ENCODE assay signal across 9 mouse cellular contexts in genomic region chr7:4178438-4178837, GRCm38 (mm10). TPM values are rescaled to one million over a fixed set of nuclear protein-coding genes. Genes with fewer than 3 reads are reported as not detected.
DNase-seq lines count a peak whose midpoint lies in the region; ATAC-seq and TF ChIP-seq lines count a peak whose summit lies in the region.
"Had no signal": no experiment of that assay in that cellular context is flagged by ENCODE, and none has a peak within 500 bp of the region (broad histone marks: within the 10 kb centered on the region; RNA-seq: fewer than 3 reads in every experiment).

No protein-coding gene starts in this region.

- DNase-seq in intestine, embryonic 14.5 days (ENCODE audit: low spot score) = peak; percentile 83
- peak; percentile 86 for DNase-seq in MEL (ENCODE audit: low read depth, low spot score)
- DNase-seq in embryo, embryonic 9.5 days (ENCODE audit: extremely low spot score) = peak; percentile 23
- DNase-seq in lung, postnatal 36 days = peak; percentile 52
- DNase-seq in midbrain, embryonic 11.5 days (ENCODE audit: low spot score, missing footprints) = no peak
- DNase-seq in spleen, postnatal 4 days (ENCODE audit: low spot score in 2 of 2) = no peak
- no peak for DNase-seq in thymus, postnatal 14 days

- H3K79me2 ChIP-seq in MEL (ENCODE audit: control insufficient read depth, insufficient read depth, low read length, poor library complexity) = no peaks in the 10 kb centered on the region

- no peak overlapping the region for H3K9ac ChIP-seq in intestine, embryonic 14.5 days (ENCODE audit: low read length)
- H3K9ac ChIP-seq in intestine, embryonic 16.5 days (ENCODE audit: low read depth, low read length) = no peak overlapping the region
- H3K9ac ChIP-seq in MEL (ENCODE audit: control insufficient read depth, low read depth, low read length, poor library complexity, severe bottlenecking) = no peak overlapping the region
- no peak overlapping the region for H3K9ac ChIP-seq in midbrain, embryonic 11.5 days (ENCODE audit: low read length)

- H3K4me2 ChIP-seq in intestine, embryonic 14.5 days (ENCODE audit: low read length) = no peak overlapping the region
- no peak overlapping the region for H3K4me2 ChIP-seq in intestine, embryonic 16.5 days (ENCODE audit: low read depth, low read length)
- H3K4me2 ChIP-seq in midbrain, embryonic 11.5 days = no peak overlapping the region

- no peak for TF ChIP-seq POLR2A in MEL (IDR thresholded peaks at IDR 0.05; ENCODE audit: control insufficient read depth in 1 of 2, insufficient read depth in 1 of 2, low read depth in 1 of 2, low read length in 2 of 2, poor library complexity in 1 of 2)

- no peak for TF ChIP-seq CTCF in MEL (IDR thresholded peaks at IDR 0.05 in 2 of 3, conservative IDR thresholded peaks at IDR 0.05 in 1 of 3; ENCODE audit: control insufficient read depth in 1 of 3, insufficient read depth in 1 of 3, low read depth in 2 of 3, low read length in 3 of 3, poor library complexity in 1 of 3, severe bottlenecking in 1 of 3)

- no peak overlapping the region for H3K27ac ChIP-seq in intestine, embryonic 14.5 days (ENCODE audit: low read depth)
- no peak overlapping the region for H3K27ac ChIP-seq in intestine, embryonic 16.5 days (ENCODE audit: low read length)
- no peak overlapping the region for H3K27ac ChIP-seq in MEL (ENCODE audit: control insufficient read depth, low read depth, low read length)
- no peak overlapping the region for H3K27ac ChIP-seq in midbrain, embryonic 11.5 days (ENCODE audit: low read depth, low read length)

- WGBS in intestine, embryonic 14.5 days = 44% methylated on average over 3 of the region's 3 CpGs
- WGBS in intestine, embryonic 16.5 days = 45% methylated on average over 3 of the region's 3 CpGs
- 40% methylated on average over 3 of the region's 3 CpGs for WGBS in midbrain, embryonic 11.5 days

- TF ChIP-seq RAD21 in MEL (IDR thresholded peaks at IDR 0.05; ENCODE audit: low read depth, low read length) = no peak

- no peak for TF ChIP-seq EP300 in MEL (IDR thresholded peaks at IDR 0.05; ENCODE audit: low read depth in 1 of 2, low read length in 2 of 2)

- no peaks in the 10 kb centered on the region for H3K9me3 ChIP-seq in intestine, embryonic 14.5 days (ENCODE audit: control insufficient read depth, low read length)
- no peaks in the 10 kb centered on the region for H3K9me3 ChIP-seq in intestine, embryonic 16.5 days (ENCODE audit: control insufficient read depth, low read length)
- no peaks in the 10 kb centered on the region for H3K9me3 ChIP-seq in MEL (replicated peaks; ENCODE audit: insufficient read depth, low read length)
- H3K9me3 ChIP-seq in midbrain, embryonic 11.5 days (ENCODE audit: control insufficient read depth, low read length) = no peaks in the 10 kb centered on the region

- no peaks in the 10 kb centered on the region for H3K4me1 ChIP-seq in intestine, embryonic 14.5 days (replicated peaks; ENCODE audit: control insufficient read depth, insufficient read depth, low read length)
- H3K4me1 ChIP-seq in intestine, embryonic 16.5 days (ENCODE audit: control insufficient read depth, insufficient read depth, low read length) = no peaks in the 10 kb centered on the region
- no peaks in the 10 kb centered on the region for H3K4me1 ChIP-seq in MEL (ENCODE audit: control insufficient read depth in 1 of 2, insufficient read depth in 2 of 2, low read length in 2 of 2)
- no peaks in the 10 kb centered on the region for H3K4me1 ChIP-seq in midbrain, embryonic 11.5 days (ENCODE audit: control insufficient read depth, insufficient read depth, low read length)

- no peaks in the 10 kb centered on the region for H3K36me3 ChIP-seq in intestine, embryonic 14.5 days (ENCODE audit: control insufficient read depth, insufficient read depth, low read length)
- no peaks in the 10 kb centered on the region for H3K36me3 ChIP-seq in intestine, embryonic 16.5 days (ENCODE audit: control insufficient read depth, insufficient read depth, low read length)
- H3K36me3 ChIP-seq in MEL (ENCODE audit: control insufficient read depth in 1 of 2, insufficient read depth in 2 of 2, low read length in 2 of 2) = no peaks in the 10 kb centered on the region
- no peaks in the 10 kb centered on the region for H3K36me3 ChIP-seq in midbrain, embryonic 11.5 days (ENCODE audit: control insufficient read depth, insufficient read depth, low read length)

- ATAC-seq in intestine, embryonic 14.5 days (replicated peaks; ENCODE audit: low FRiP score, low TSS enrichment, low read depth) = no peak
- ATAC-seq in intestine, embryonic 16.5 days = no peak
- ATAC-seq in midbrain, embryonic 11.5 days (ENCODE audit: low FRiP score) = no peak

- no peaks in the 10 kb centered on the region for H3K27me3 ChIP-seq in intestine, embryonic 14.5 days (replicated peaks; ENCODE audit: control insufficient read depth, insufficient read depth, low read length)
- H3K27me3 ChIP-seq in intestine, embryonic 16.5 days (replicated peaks; ENCODE audit: control insufficient read depth, insufficient read depth, low read length) = no peaks in the 10 kb centered on the region
- H3K27me3 ChIP-seq in MEL (ENCODE audit: control insufficient read depth in 1 of 2, insufficient read depth in 2 of 2, low read length in 2 of 2) = peaks cover 0 to 2% of the 10 kb centered on the region in 2 experiments; a peak in 2 of 4 replicates
- H3K27me3 ChIP-seq in midbrain, embryonic 11.5 days (ENCODE audit: control insufficient read depth, insufficient read depth, low read length) = no peaks in the 10 kb centered on the region

- H3K4me3 ChIP-seq in intestine, embryonic 14.5 days (ENCODE audit: low read depth, low read length) = no peak overlapping the region
- no peak overlapping the region for H3K4me3 ChIP-seq in intestine, embryonic 16.5 days (ENCODE audit: low read length)
- no peak overlapping the region for H3K4me3 ChIP-seq in MEL (ENCODE audit: control insufficient read depth in 1 of 2, insufficient read depth in 1 of 2, low read depth in 2 of 2, low read length in 2 of 2)
- H3K4me3 ChIP-seq in midbrain, embryonic 11.5 days (ENCODE audit: low read depth, low read length) = no peak overlapping the region

TF ChIP-seq in MEL, 35 proteins besides CTCF, POLR2A, EP300 and RAD21 (continues in another document):
- TF ChIP-seq MYC (IDR thresholded peaks at IDR 0.05; ENCODE audit: low read depth, low read length) (no peak), CHD1 (IDR thresholded peaks at IDR 0.05; ENCODE audit: low read depth, low read length) (no peak), CHD2 (IDR thresholded peaks at IDR 0.05; ENCODE audit: low read length) (no peak), MAFK (IDR thresholded peaks at IDR 0.05; ENCODE audit: borderline replicate concordance, low read depth, low read length) (no peak), JUND (IDR thresholded peaks at IDR 0.05; ENCODE audit: low read depth, low read length) (no peak), MXI1 (IDR thresholded peaks at IDR 0.05; ENCODE audit: low read depth, low read length) (peak; percentile 69), SIN3A (IDR thresholded peaks at IDR 0.05; ENCODE audit: low read length) (peak; percentile 95), SMC3 (IDR thresholded peaks at IDR 0.05; ENCODE audit: low read depth, low read length) (no peak), ZKSCAN1 (IDR thresholded peaks at IDR 0.05; ENCODE audit: low read depth, low read length) (no peak), ETS1 (IDR thresholded peaks at IDR 0.05; ENCODE audit: low read depth, low read length) (no peak), KAT2A (conservative IDR thresholded peaks at IDR 0.05; ENCODE audit: low read depth, low read length) (no peak), NRF1 (IDR thresholded peaks at IDR 0.05; ENCODE audit: insufficient read depth, low read depth, low read length, poor library complexity, severe bottlenecking) (no peak)

RNA-seq across cellular contexts. Expression of gene Cdc42ep5, which starts 13.8 kb away (rescaled TPM):
- polyA plus RNA-seq in intestine, embryonic 14.5 days (2014; fragmentation: Nextera tagmentation; extraction: Ambion mirVana) = 58.5 and 62.4 TPM in 2 replicates
- polyA plus RNA-seq in intestine, embryonic 16.5 days (2015; fragmentation: Nextera tagmentation; extraction: Ambion mirVana) = 83.5 and 84.5 TPM in 2 replicates
- not detected in 2 replicates for total RNA-seq in MEL (2012; rRNA removed)
- polyA plus RNA-seq in MEL (2012; ENCODE audit: insufficient read depth in 1 of 2, insufficient read length in 2 of 2, low read depth in 1 of 2, low replicate concordance in 2 of 2, missing spikeins in 1 of 2) = under 1 TPM in 1 of 2 experiments, not detected in 1; 0.24 TPM
- 15.6 and 17.4 TPM in 2 replicates for polyA plus RNA-seq in midbrain, embryonic 11.5 days (2014; fragmentation: Nextera tagmentation; extraction: Ambion mirVana)

RNA-seq across cellular contexts. Expression of gene Leng9, which starts 28.3 kb away (rescaled TPM):
- polyA plus RNA-seq in intestine, embryonic 14.5 days (2014; fragmentation: Nextera tagmentation; extraction: Ambion mirVana) = 2.4 and 2.7 TPM in 2 replicates
- polyA plus RNA-seq in intestine, embryonic 16.5 days (2015; fragmentation: Nextera tagmentation; extraction: Ambion mirVana) = 6.8 and 7.1 TPM in 2 replicates
- 1.0 and 1.5 TPM in 2 replicates for total RNA-seq in MEL (2012; rRNA removed)
- 1 to 10 TPM in 1 of 2 experiments, not detected in 1; 1.7 TPM for polyA plus RNA-seq in MEL (2012; ENCODE audit: insufficient read depth in 1 of 2, insufficient read length in 2 of 2, low read depth in 1 of 2, low replicate concordance in 2 of 2, missing spikeins in 1 of 2)
- polyA plus RNA-seq in midbrain, embryonic 11.5 days (2014; fragmentation: Nextera tagmentation; extraction: Ambion mirVana) = 1.5 and 2.0 TPM in 2 replicates

RNA-seq across cellular contexts. Expression of gene Leng8, which starts 41.6 kb away (rescaled TPM):
- polyA plus RNA-seq in intestine, embryonic 14.5 days (2014; fragmentation: Nextera tagmentation; extraction: Ambion mirVana) = 48.2 and 51.4 TPM in 2 replicates
- 35.5 and 40.3 TPM in 2 replicates for polyA plus RNA-seq in intestine, embryonic 16.5 days (2015; fragmentation: Nextera tagmentation; extraction: Ambion mirVana)
- 28.2 and 29.6 TPM in 2 replicates for total RNA-seq in MEL (2012; rRNA removed)
- polyA plus RNA-seq in MEL (2012; ENCODE audit: insufficient read depth in 1 of 2, insufficient read length in 2 of 2, low read depth in 1 of 2, low replicate concordance in 2 of 2, missing spikeins in 1 of 2) = 10 to 100 TPM in 1 of 2 experiments, not detected in 1; 89.9 TPM
- 44.4 and 45.6 TPM in 2 replicates for polyA plus RNA-seq in midbrain, embryonic 11.5 days (2014; fragmentation: Nextera tagmentation; extraction: Ambion mirVana)

RNA-seq across cellular contexts. Expression of gene Lilra5, which starts 59.1 kb away (rescaled TPM):
- polyA plus RNA-seq in intestine, embryonic 14.5 days (2014; fragmentation: Nextera tagmentation; extraction: Ambion mirVana) = 0.11 and 0.16 TPM in 2 replicates
- 0.22 and 0.38 TPM in 2 replicates for polyA plus RNA-seq in intestine, embryonic 16.5 days (2015; fragmentation: Nextera tagmentation; extraction: Ambion mirVana)
- not detected in 2 replicates for total RNA-seq in MEL (2012; rRNA removed)
- not detected for polyA plus RNA-seq in MEL (2012; ENCODE audit: insufficient read depth in 1 of 2, insufficient read length in 2 of 2, low read depth in 1 of 2, low replicate concordance in 2 of 2, missing spikeins in 1 of 2)
- polyA plus RNA-seq in midbrain, embryonic 11.5 days (2014; fragmentation: Nextera tagmentation; extraction: Ambion mirVana) = not detected in 2 replicates
- total RNA-seq: gastrocnemius, postnatal 36 days had no signal

RNA-seq across cellular contexts. Expression of gene Ttyh1, which starts 59.2 kb away (rescaled TPM):
- 5.2 and 7.1 TPM in 2 replicates for polyA plus RNA-seq in intestine, embryonic 14.5 days (2014; fragmentation: Nextera tagmentation; extraction: Ambion mirVana)
- 5.2 and 6.5 TPM in 2 replicates for polyA plus RNA-seq in intestine, embryonic 16.5 days (2015; fragmentation: Nextera tagmentation; extraction: Ambion mirVana)
- total RNA-seq in MEL (2012; rRNA removed) = 0.15 and 0.20 TPM in 2 replicates
- polyA plus RNA-seq in MEL (2012; ENCODE audit: insufficient read depth in 1 of 2, insufficient read length in 2 of 2, low read depth in 1 of 2, low replicate concordance in 2 of 2, missing spikeins in 1 of 2) = under 1 TPM in 1 of 2 experiments, not detected in 1; 0.26 TPM
- polyA plus RNA-seq in midbrain, embryonic 11.5 days (2014; fragmentation: Nextera tagmentation; extraction: Ambion mirVana) = 33.8 and 43.6 TPM in 2 replicates

Comparison
In these comparisons a context has a peak if more than half of its experiments do, and no peak if none do; other contexts are left out.
1. DNase-seq: peak in intestine, embryonic 14.5 days (single experiment), MEL (single experiment), embryo, embryonic 9.5 days (single experiment) and lung, postnatal 36 days (single experiment); none in midbrain, embryonic 11.5 days (single experiment), spleen, postnatal 4 days (0 of 2) and thymus, postnatal 14 days (single experiment).
2. RNA of gene Cdc42ep5, which starts 13.8 kb away (polyA plus RNA-seq): 83.5 to 84.5 TPM in intestine, embryonic 16.5 days, 58.5 to 62.4 TPM in intestine, embryonic 14.5 days and 15.6 to 17.4 TPM in midbrain, embryonic 11.5 days; 0.24 TPM in MEL; every median in the first group is over 10 times any median in the second.